Mouse (Mus musculus): ENCODE data around the gene Klra1. TPM values are rescaled to one million over a fixed set of nuclear protein-coding genes. Genes with fewer than 3 reads are reported as not detected.
"Not testable (repeated sequence)": the region's sequence is repeated elsewhere in the genome, so short reads cannot be mapped to it uniquely, and the experiment has no call there.

Gene Klra1
- 0.05 and 0.07 TPM in 2 replicates for polyA plus RNA-seq (2012; rRNA removed)

DNA sequence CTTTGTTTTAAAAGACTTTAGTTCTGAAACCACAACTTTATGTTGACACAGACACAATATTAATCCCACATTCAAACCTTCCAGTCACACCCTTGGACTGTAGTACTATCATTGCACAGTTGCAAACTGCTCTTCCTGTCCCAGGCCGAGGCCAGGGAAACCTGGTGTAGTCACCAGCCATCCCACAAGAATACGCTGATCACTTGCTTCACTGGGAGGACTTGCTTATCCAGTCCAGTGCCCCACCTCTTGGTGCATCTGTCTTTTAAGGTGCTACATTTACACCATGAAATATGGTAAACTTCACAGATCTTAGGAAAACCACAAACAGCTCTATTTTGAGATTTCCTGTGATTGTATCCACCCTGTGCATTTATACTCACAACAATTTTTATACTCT is at the start of gene Klra1:
TSS of gene Klra1 (minus strand) at position 125 of the 400 bp plus-strand sequence.
- TF ChIP-seq CTCF (IDR thresholded peaks at IDR 0.05; ENCODE audit: extremely low read depth, insufficient read depth, insufficient read length, insufficient replicate concordance) (no peak), POLR2A (IDR thresholded peaks at IDR 0.05; ENCODE audit: low read depth, low read length) (no peak)
- no peak within 1 kb of the TSS for H3K4me3 ChIP-seq (ENCODE audit: extremely low read depth, insufficient read depth, insufficient read length)
- peaks cover 2% of the 10 kb centered on the region; the same call in 1 of the 2 replicates for H3K4me1 ChIP-seq (ENCODE audit: control insufficient read depth, insufficient read depth, insufficient read length)
- H3K27me3 ChIP-seq (ENCODE audit: control insufficient read depth, insufficient read depth, low read length), result no peaks in the 10 kb centered on the region
- no peaks in the 10 kb centered on the region for H3K36me3 ChIP-seq (ENCODE audit: control insufficient read depth, insufficient read depth, low read length)
- H3K27ac ChIP-seq (ENCODE audit: insufficient read depth, low read length), result no peak within 1 kb of the TSS
- no peak for DNase-seq (ENCODE audit: low read depth in 1 of 2, low spot score in 2 of 2)
- 25% methylated on average over 2 of the region's 2 CpGs for WGBS

GRCm38 (mm10) chr6:130429511-130429910 is 42.8 kb upstream of the Klra1 start:
- no peaks in the 10 kb centered on the region for H3K27me3 ChIP-seq (ENCODE audit: control insufficient read depth, insufficient read depth, low read length)
- no peak for DNase-seq (ENCODE audit: low read depth in 1 of 2, low spot score in 2 of 2)
- WGBS, result 17% methylated on average over 4 of the region's 4 CpGs
- H3K27ac ChIP-seq (ENCODE audit: insufficient read depth, low read length), result no peak overlapping the region
- H3K36me3 ChIP-seq (ENCODE audit: control insufficient read depth, insufficient read depth, low read length), result no peaks in the 10 kb centered on the region
- no peak for TF ChIP-seq CTCF (IDR thresholded peaks at IDR 0.05; ENCODE audit: extremely low read depth, insufficient read depth, insufficient read length, insufficient replicate concordance)
- TF ChIP-seq POLR2A (IDR thresholded peaks at IDR 0.05; ENCODE audit: low read depth, low read length), result no peak
- H3K4me1 ChIP-seq (ENCODE audit: control insufficient read depth, insufficient read depth, insufficient read length), result peaks cover 3% of the 10 kb centered on the region; the same call in 1 of the 2 replicates
- no peak overlapping the region for H3K4me3 ChIP-seq (ENCODE audit: extremely low read depth, insufficient read depth, insufficient read length)

- Histone ChIP-seq H3K4me1 (ENCODE audit: control insufficient read depth, insufficient read depth, insufficient read length) (no peaks in the 10 kb centered on the region), H3K27ac (ENCODE audit: insufficient read depth, low read length) (no peak overlapping the region), H3K27me3 (ENCODE audit: control insufficient read depth, insufficient read depth, low read length) (no peaks in the 10 kb centered on the region), H3K4me3 (ENCODE audit: extremely low read depth, insufficient read depth, insufficient read length) (no peak overlapping the region), H3K36me3 (ENCODE audit: control insufficient read depth, insufficient read depth, low read length) (no peaks in the 10 kb centered on the region)
- no peak for TF ChIP-seq CTCF (IDR thresholded peaks at IDR 0.05; ENCODE audit: extremely low read depth, insufficient read depth, insufficient read length, insufficient replicate concordance)
- no peak for TF ChIP-seq POLR2A (IDR thresholded peaks at IDR 0.05; ENCODE audit: low read depth, low read length)
- no peak for DNase-seq (ENCODE audit: low read depth in 1 of 2, low spot score in 2 of 2)
- 58% methylated on average over 2 of the region's 2 CpGs for WGBS
These were observed 32.5 kb upstream of the Klra1 start for GRCm38 (mm10) chr6:130419158-130419557.

- TF ChIP-seq CTCF (IDR thresholded peaks at IDR 0.05; ENCODE audit: extremely low read depth, insufficient read depth, insufficient read length, insufficient replicate concordance) (no peak), POLR2A (IDR thresholded peaks at IDR 0.05; ENCODE audit: low read depth, low read length) (no peak)
- WGBS, result 57% methylated on average over 1 of the region's 1 CpGs
- Histone ChIP-seq H3K4me1 (ENCODE audit: control insufficient read depth, insufficient read depth, insufficient read length) (no peaks in the 10 kb centered on the region), H3K27me3 (ENCODE audit: control insufficient read depth, insufficient read depth, low read length) (no peaks in the 10 kb centered on the region), H3K27ac (ENCODE audit: insufficient read depth, low read length) (no peak overlapping the region), H3K4me3 (ENCODE audit: extremely low read depth, insufficient read depth, insufficient read length) (no peak overlapping the region), H3K36me3 (ENCODE audit: control insufficient read depth, insufficient read depth, low read length) (no peaks in the 10 kb centered on the region)
- no peak for DNase-seq (ENCODE audit: low read depth in 1 of 2, low spot score in 2 of 2)
These were observed 18.2 kb upstream of the Klra1 start for GRCm38 (mm10) chr6:130404882-130405281.

DNA sequence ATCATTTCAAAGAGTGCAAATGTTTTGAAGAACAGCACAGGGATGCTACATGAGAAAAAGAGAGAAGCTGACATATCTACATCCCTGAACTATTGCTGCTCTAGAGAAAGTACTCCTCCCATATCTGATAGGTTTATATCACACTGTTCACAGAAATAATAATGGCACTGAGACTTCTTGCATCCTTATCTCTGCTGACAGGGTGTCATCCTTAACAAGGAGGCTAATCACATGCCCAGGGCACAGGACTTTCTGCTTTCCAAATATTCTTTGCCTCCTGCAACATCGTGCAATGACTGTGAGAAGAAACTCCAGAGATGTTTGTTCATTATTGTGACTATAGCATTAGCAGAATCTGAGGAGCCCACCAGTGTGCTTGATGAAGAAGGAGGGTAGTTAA is 871 bp downstream of the Klra1 start:
- 77% methylated on average over 1 of the region's 1 CpGs for WGBS
- Histone ChIP-seq H3K27me3 (ENCODE audit: control insufficient read depth, insufficient read depth, low read length) (no peaks in the 10 kb centered on the region), H3K4me3 (ENCODE audit: extremely low read depth, insufficient read depth, insufficient read length) (no peak overlapping the region), H3K36me3 (ENCODE audit: control insufficient read depth, insufficient read depth, low read length) (no peaks in the 10 kb centered on the region), H3K4me1 (ENCODE audit: control insufficient read depth, insufficient read depth, insufficient read length) (peaks cover 2% of the 10 kb centered on the region; the same call in 1 of the 2 replicates), H3K27ac (ENCODE audit: insufficient read depth, low read length) (no peak overlapping the region)
- DNase-seq (ENCODE audit: low read depth in 1 of 2, low spot score in 2 of 2), result no peak
- TF ChIP-seq CTCF (IDR thresholded peaks at IDR 0.05; ENCODE audit: extremely low read depth, insufficient read depth, insufficient read length, insufficient replicate concordance) (no peak), POLR2A (IDR thresholded peaks at IDR 0.05; ENCODE audit: low read depth, low read length) (no peak)

DNA sequence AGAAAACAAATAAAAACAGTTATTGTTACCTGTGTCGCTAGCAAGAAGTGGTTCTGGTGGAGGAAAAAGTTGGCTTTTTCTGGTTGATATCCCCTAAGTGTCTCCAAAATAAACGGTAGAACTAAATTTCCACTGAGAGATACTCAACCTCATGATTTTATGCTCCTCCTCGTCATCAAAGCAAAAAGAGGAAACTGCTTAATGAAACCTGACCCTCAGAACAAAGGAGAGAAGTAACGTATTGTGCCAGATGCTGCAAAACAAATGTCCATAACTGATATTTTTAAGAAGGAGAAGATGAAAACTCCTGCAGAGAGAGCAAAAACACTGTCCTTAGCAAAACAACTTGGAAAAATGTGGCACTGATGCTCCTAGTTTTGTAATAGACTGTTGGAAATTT is 4.3 kb downstream of the Klra1 start:
- Histone ChIP-seq H3K4me1 (ENCODE audit: control insufficient read depth, insufficient read depth, insufficient read length) (peaks cover 1% of the 10 kb centered on the region; the same call in 1 of the 2 replicates), H3K36me3 (ENCODE audit: control insufficient read depth, insufficient read depth, low read length) (no peaks in the 10 kb centered on the region), H3K27me3 (ENCODE audit: control insufficient read depth, insufficient read depth, low read length) (no peaks in the 10 kb centered on the region), H3K27ac (ENCODE audit: insufficient read depth, low read length) (no peak overlapping the region), H3K4me3 (ENCODE audit: extremely low read depth, insufficient read depth, insufficient read length) (no peak overlapping the region; the same call in 1 of the 2 replicates)
- TF ChIP-seq POLR2A (IDR thresholded peaks at IDR 0.05; ENCODE audit: low read depth, low read length) (no peak), CTCF (IDR thresholded peaks at IDR 0.05; ENCODE audit: extremely low read depth, insufficient read depth, insufficient read length, insufficient replicate concordance) (no peak)
- 21% methylated on average over 4 of the region's 4 CpGs for WGBS
- DNase-seq (ENCODE audit: low read depth in 1 of 2, low spot score in 2 of 2), result peak in 1 of 2 experiments; percentile 5

GRCm38 (mm10) chr6:130345381-130345780 is 41.3 kb downstream of the Klra1 start:
- H3K36me3 ChIP-seq (ENCODE audit: control insufficient read depth, insufficient read depth, low read length); DNase-seq (ENCODE audit: low read depth in 1 of 2, low spot score in 2 of 2); H3K27ac ChIP-seq (ENCODE audit: insufficient read depth, low read length); H3K4me3 ChIP-seq (ENCODE audit: extremely low read depth, insufficient read depth, insufficient read length); H3K4me1 ChIP-seq (ENCODE audit: control insufficient read depth, insufficient read depth, insufficient read length); H3K27me3 ChIP-seq (ENCODE audit: control insufficient read depth, insufficient read depth, low read length): not testable (repeated sequence)
- WGBS, result 21% methylated on average over 1 of the region's 1 CpGs

GRCm38 (mm10) chr6:130341973-130342372 is 44.7 kb downstream of the Klra1 start:
- H3K27me3 ChIP-seq (ENCODE audit: control insufficient read depth, insufficient read depth, low read length); H3K4me3 ChIP-seq (ENCODE audit: extremely low read depth, insufficient read depth, insufficient read length); H3K27ac ChIP-seq (ENCODE audit: insufficient read depth, low read length); H3K4me1 ChIP-seq (ENCODE audit: control insufficient read depth, insufficient read depth, insufficient read length); H3K36me3 ChIP-seq (ENCODE audit: control insufficient read depth, insufficient read depth, low read length); DNase-seq (ENCODE audit: low read depth in 1 of 2, low spot score in 2 of 2): not testable (repeated sequence)
- WGBS, result 11% methylated on average over 2 of the region's 2 CpGs

Measured in spleen, adult 2 months (tissue).